Mouse (Mus musculus) liver, embryonic 14.5 days (tissue): ENCODE results near the gene Sdhb. TPM values are rescaled to one million over a fixed set of nuclear protein-coding genes. Genes with fewer than 3 reads are reported as not detected.

Source experiments
- ATAC-seq: fragments of 200-750 bp; cut with Nextera tagmentation; 2 replicates; pipeline ENCODE4 v1.8.0; 2017; ENCODE audit warnings: moderate number of reproducible peaks, mild to moderate bottlenecking, moderate library complexity; ENCODE audit not compliant: insufficient read depth
- DNase-seq, 3 experiments: peaks; one replicate each; pipeline ENCODE4 v3.0.0-alpha.2; 2012 to 2013; ENCODE audit warnings: low read depth in 3 of 3, low spot score in 3 of 3
- H3K27ac ChIP-seq: fragments of 300-500 bp; sonication (generic); 2 replicates; pipeline ENCODE4 v1.5.1; 2014; ENCODE audit warnings: moderate library complexity, mild to moderate bottlenecking, control low read depth, inconsistent platforms
- H3K27me3 ChIP-seq: fragments of 300-500 bp; sonication (generic); 2 replicates; pipeline ENCODE4 v1.6.1; 2014; ENCODE audit warnings: mild to moderate bottlenecking, low read length, moderate library complexity; ENCODE audit not compliant: control insufficient read depth, insufficient read depth
- H3K36me3 ChIP-seq: fragments of 300-500 bp; sonication (generic); replicated peaks from 2 replicates; pipeline ENCODE4 v1.6.1; 2014; ENCODE audit warnings: low read depth; ENCODE audit not compliant: control insufficient read depth, insufficient read depth
- H3K4me1 ChIP-seq, 2 experiments: fragments of 200-500 bp in 1 of 2; fragments of 300-500 bp in 1 of 2; sonication (generic) in 1 of 2; replicated peaks; 2 replicates each; pipeline ENCODE4 v1.6.1; 2012 to 2014; ENCODE audit warnings: antibody characterized with exemption in 1 of 2, inconsistent platforms in 1 of 2, low read length in 1 of 2; ENCODE audit not compliant: control insufficient read depth in 2 of 2, insufficient read depth in 2 of 2
- H3K4me2 ChIP-seq: fragments of 300-500 bp; sonication (generic); 2 replicates; pipeline ENCODE4 v1.6.1; 2014; ENCODE audit warnings: low read depth, mild to moderate bottlenecking, control low read depth, moderate library complexity
- H3K4me3 ChIP-seq, 2 experiments: fragments of 200-500 bp in 1 of 2; fragments of 300-500 bp in 1 of 2; sonication (generic) in 1 of 2; 2 replicates each; pipeline ENCODE4 v1.5.1; 2012 to 2014; ENCODE audit warnings: low read depth in 2 of 2, low read length in 2 of 2, mild to moderate bottlenecking in 2 of 2, control low read depth in 1 of 2, inconsistent platforms in 1 of 2, moderate library complexity in 1 of 2; ENCODE audit not compliant: insufficient read depth in 1 of 2
- H3K9ac ChIP-seq: fragments of 300-500 bp; sonication (generic); replicated peaks from 2 replicates; pipeline ENCODE4 v1.6.1; 2014; ENCODE audit warnings: mild to moderate bottlenecking, control low read depth, moderate library complexity
- H3K9me3 ChIP-seq: fragments of 300-500 bp; sonication (generic); 2 replicates; pipeline ENCODE4 v1.6.1; 2016; ENCODE audit warnings: low read length, mixed read lengths; ENCODE audit not compliant: control insufficient read depth
- CTCF ChIP-seq: IDR thresholded peaks from 2 replicates; pipeline ENCODE4 v1.5.1; 2016; ENCODE audit warnings: antibody characterized with exemption, low read depth, control low read depth
- EP300 ChIP-seq: IDR thresholded peaks from 2 replicates; pipeline ENCODE4 v1.6.1; 2016; ENCODE audit warnings: antibody characterized with exemption, low read depth
- WGBS: fragments of 180-500 bp; shearing (Covaris S2); extraction: QIAGEN DNeasy Blood & Tissue Kit; methylation state at CpG from one replicate; pipeline ENCODE4 v1.1.7; 2014; ENCODE audit not compliant: insufficient replicate concordance; 5-methylcytosine and 5-hydroxymethylcytosine counted together
- polyA plus RNA-seq, 2 experiments: library from polyadenylated mRNA; depleted of rRNA in 1 of 2; stranded (reverse) in 1 of 2; unstranded in 1 of 2; fragments of >200 nt; fragmentation: Nextera tagmentation in 1 of 2; extraction: Ambion mirVana in 1 of 2; gene quantifications; 2 replicates each; pipeline versions ENCODE4 v1.2.1 to v1.2.3; 2012 to 2014

Sdhb gene
- polyA plus RNA-seq, 2 experiments = 86.1 to 201 TPM

DNA sequence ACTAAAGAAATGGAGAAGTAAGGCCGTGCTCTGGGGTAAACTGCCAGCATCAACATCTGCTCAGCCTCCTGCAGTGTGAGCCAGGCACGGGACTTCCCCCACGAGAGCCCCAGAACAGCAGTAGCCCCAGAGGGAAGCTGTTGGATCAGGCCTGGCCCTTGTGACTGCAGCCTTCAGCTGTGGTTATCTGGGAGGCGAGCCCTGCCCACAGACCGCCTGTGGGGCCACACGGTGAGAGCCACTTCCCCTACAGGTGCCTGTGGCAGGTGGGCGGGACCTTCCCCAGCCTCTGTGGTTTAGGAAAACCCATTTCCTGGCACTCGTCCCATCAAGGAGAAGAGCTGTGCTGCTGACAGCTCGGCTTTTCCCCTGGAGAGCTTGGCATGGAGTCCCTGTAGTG is 22.4 kb downstream of the Sdhb start:
- DNase-seq (peak; percentile 28 to 39 (median 39)), ATAC-seq (peak; percentile 17; the same call in 1 of the 2 replicates)
- TF ChIP-seq EP300 (no peak), CTCF (no peak)
- no peak overlapping the region for H3K4me2 ChIP-seq
- H3K27ac ChIP-seq = no peak overlapping the region
- peaks cover 6% of the 10 kb centered on the region for H3K36me3 ChIP-seq
- H3K4me1 ChIP-seq = peaks cover 0 to 13% of the 10 kb centered on the region in 2 experiments; a peak in 2 of 4 replicates
- H3K9ac ChIP-seq = no peak overlapping the region
- WGBS = 1% methylated on average over 9 of the region's 9 CpGs
- H3K27me3 ChIP-seq = no peaks in the 10 kb centered on the region
- no peaks in the 10 kb centered on the region for H3K9me3 ChIP-seq
- no peak overlapping the region for H3K4me3 ChIP-seq

DNA sequence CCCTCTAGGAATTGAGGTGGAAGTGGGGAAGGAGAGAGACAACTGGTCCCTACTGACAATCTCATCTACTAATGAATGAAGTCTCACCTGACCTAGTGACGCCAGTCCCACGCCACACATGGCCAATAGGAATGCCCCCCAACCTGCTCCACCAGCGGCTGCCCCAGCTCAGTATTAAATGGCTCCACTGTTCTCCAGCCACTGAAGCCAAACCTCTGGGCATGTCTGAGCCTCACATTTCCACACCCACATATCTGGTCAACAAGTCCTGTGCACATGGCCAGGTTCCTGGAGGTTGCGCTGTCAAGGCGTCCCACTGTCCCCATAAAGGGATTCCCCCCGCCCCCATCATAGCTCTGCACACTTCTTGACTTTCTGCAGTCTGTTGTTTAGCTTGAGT is 23.5 kb downstream of the Sdhb start:
- peaks cover 0 to 13% of the 10 kb centered on the region in 2 experiments; a peak in 2 of 4 replicates for H3K4me1 ChIP-seq
- no peaks in the 10 kb centered on the region for H3K27me3 ChIP-seq
- TF ChIP-seq EP300 (no peak), CTCF (no peak)
- WGBS = 71% methylated on average over 6 of the region's 6 CpGs
- ATAC-seq (no peak), DNase-seq (no peak)
- no peak overlapping the region for H3K4me2 ChIP-seq
- no peaks in the 10 kb centered on the region for H3K36me3 ChIP-seq
- H3K9ac ChIP-seq = no peak overlapping the region
- H3K9me3 ChIP-seq = no peaks in the 10 kb centered on the region
- no peak overlapping the region for H3K27ac ChIP-seq
- H3K4me3 ChIP-seq = no peak overlapping the region

DNA sequence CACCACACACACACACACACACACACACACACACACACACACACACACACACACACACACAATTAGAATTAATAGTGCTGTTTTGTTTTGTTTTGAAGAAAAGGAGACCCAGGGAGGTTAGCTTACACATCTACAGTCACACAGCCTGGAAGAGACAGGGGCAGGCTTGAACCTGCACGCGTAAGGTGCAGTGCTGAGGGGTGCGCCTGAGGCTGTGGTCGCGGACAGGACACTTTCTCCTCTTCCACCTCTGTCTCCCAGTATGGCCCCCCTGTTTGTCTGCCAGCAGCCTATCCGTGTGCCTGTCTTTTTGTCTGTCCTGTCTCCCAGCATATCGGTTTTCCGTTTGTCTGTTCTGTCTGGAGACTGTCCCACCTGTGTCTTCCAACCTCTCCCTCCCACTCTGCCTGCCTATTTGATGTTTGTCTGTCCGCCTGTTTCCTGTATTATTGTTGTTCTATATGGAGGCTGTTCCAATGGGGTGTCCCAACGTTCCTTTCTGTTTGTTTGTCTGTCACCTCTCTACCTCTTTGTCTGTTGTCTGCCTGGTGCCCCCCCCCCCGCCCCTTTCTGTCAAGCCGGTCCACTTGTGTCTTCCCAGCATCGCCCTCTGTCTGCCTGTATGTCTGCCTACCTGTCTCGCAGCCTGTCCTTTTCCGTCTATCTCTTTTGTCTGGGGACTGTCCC is 25.2 kb downstream of the Sdhb start:
- Histone ChIP-seq H3K4me2 (peak overlapping the region; percentile 92), H3K36me3 (no peaks in the 10 kb centered on the region), H3K4me3 (peak overlapping the region; percentile 64 to 71), H3K4me1 (peaks cover 0 to 13% of the 10 kb centered on the region in 2 experiments; a peak in 2 of 4 replicates), H3K9me3 (no peaks in the 10 kb centered on the region), H3K9ac (no peak overlapping the region), H3K27me3 (no peaks in the 10 kb centered on the region), H3K27ac (no peak overlapping the region)
- 27% methylated on average over 15 of the region's 15 CpGs for WGBS
- ATAC-seq = peak; percentile 17; the same call in 1 of the 2 replicates
- TF ChIP-seq EP300 = no peak
- TF ChIP-seq CTCF = peak; percentile 46
- DNase-seq = no peak

DNA sequence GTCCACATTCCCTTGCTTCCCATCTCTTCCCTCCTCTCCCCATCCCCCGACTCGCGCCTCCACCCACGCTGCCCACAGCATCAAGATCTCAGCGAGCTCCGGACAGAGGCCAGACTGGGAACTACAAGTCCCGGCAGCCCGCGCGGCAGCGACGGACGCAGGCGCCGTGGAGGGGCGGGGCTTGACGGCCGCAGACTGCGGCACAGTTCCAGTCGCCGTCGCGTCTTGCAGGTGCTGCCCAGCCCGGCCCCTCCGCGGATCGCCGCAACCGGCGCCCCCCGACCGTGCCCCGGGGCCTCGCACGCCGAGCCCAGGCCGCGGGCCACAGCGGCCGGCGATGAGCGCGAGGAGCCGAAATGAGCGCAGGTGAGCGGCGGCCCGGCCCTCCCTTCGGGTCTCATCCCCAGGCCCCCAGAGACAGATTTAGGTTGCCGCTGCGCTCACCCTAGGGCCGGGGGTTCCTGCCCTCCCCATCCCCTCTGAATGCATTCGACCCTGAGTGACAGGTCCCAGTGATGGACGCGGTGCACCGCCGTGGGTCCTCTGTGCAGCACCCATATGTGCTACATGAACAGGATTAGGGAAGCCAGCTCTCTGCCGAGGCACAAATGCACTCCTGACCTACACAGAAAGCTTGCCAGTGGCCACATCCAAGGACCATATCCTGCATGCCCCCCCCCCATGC is 25.9 kb downstream of the Sdhb start, which contains the start of gene Atp13a2:
Gene Atp13a2, plus strand, starts transcription at position 163 of the 685 bp plus-strand sequence.
- Histone ChIP-seq H3K27me3 (no peaks in the 10 kb centered on the region), H3K36me3 (no peaks in the 10 kb centered on the region), H3K4me3 (peak within 1 kb of the TSS; percentile 68 to 71), H3K9ac (peak within 1 kb of the TSS; percentile 63), H3K27ac (no peak within 1 kb of the TSS), H3K9me3 (no peaks in the 10 kb centered on the region), H3K4me2 (peak within 1 kb of the TSS; percentile 92), H3K4me1 (peaks cover 0 to 13% of the 10 kb centered on the region in 2 experiments; a peak in 2 of 4 replicates)
- peak; percentile 79 for ATAC-seq
- under 1% methylated on average over 54 of the region's 58 CpGs for WGBS
- DNase-seq = peak; percentile 61 to 62 (median 62)
- TF ChIP-seq EP300 = no peak
- TF ChIP-seq CTCF = no peak

DNA sequence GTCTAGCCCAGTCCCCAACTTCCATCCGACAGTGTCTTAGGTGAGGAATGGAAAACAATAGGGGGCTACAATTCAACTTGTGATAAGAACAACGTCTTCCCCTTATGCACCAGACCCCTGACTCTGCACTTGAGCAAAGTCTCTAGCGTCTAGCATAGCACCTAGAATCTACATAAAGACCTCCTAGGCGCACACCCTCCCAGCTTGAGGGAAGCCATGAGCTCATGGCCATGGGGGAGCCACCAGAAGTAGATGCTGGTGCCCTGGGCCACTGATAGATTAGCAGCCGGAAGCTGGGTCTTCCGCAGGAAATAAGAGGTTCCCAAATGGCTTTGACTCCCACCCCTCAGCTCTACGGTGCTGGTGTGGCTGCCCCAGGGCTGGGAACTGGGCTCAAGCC is 26.5 kb downstream of the Sdhb start:
- ATAC-seq (no peak; the same call in 1 of the 2 replicates), DNase-seq (no peak)
- H3K27me3 ChIP-seq = no peaks in the 10 kb centered on the region
- 3% methylated on average over 7 of the region's 7 CpGs for WGBS
- H3K9me3 ChIP-seq = no peaks in the 10 kb centered on the region
- no peak overlapping the region for H3K27ac ChIP-seq
- peak overlapping the region; percentile 68 to 71 for H3K4me3 ChIP-seq
- TF ChIP-seq CTCF (no peak), EP300 (no peak)
- H3K9ac ChIP-seq = peak overlapping the region; percentile 63
- H3K4me2 ChIP-seq = peak overlapping the region; percentile 92
- no peaks in the 10 kb centered on the region for H3K36me3 ChIP-seq
- peaks cover 0 to 13% of the 10 kb centered on the region in 2 experiments; a peak in 2 of 4 replicates for H3K4me1 ChIP-seq
